Comparison of ENCODE assay signal across 9 mouse cellular contexts in genomic region chr3:90512948-90513642, GRCm38 (mm10). TPM values are rescaled to one million over a fixed set of nuclear protein-coding genes. Genes with fewer than 3 reads are reported as not detected.
DNase-seq lines count a peak whose midpoint lies in the region; ATAC-seq and TF ChIP-seq lines count a peak whose summit lies in the region.
"Had no signal": no experiment of that assay in that cellular context is flagged by ENCODE, and none has a peak within 500 bp of the region (broad histone marks: within the 10 kb centered on the region; RNA-seq: fewer than 3 reads in every experiment).

No protein-coding gene starts in this region.

- no peak for DNase-seq in hindbrain, embryonic 10.5 days (ENCODE audit: low spot score)
- DNase-seq in hindbrain, embryonic 14.5 days (ENCODE audit: low spot score): no peak
- no peak for DNase-seq in lung, postnatal 14 days
- no peak for DNase-seq in cerebellum, postnatal 36 days
- DNase-seq in retina, embryonic 14.5 days (ENCODE audit: low spot score): no peak
- DNase-seq: midbrain, embryonic 14.5 days had no signal

- ATAC-seq in hindbrain, embryonic 14.5 days (ENCODE audit: low FRiP score): no peak
- ATAC-seq in lung, embryonic 16.5 days (ENCODE audit: low read depth): no peak
- ATAC-seq in heart, embryonic 16.5 days (replicated peaks; ENCODE audit: extremely low read depth, insufficient read depth, low FRiP score): no peak

- H3K4me3 ChIP-seq in hindbrain, embryonic 10.5 days: peak overlapping the region; percentile 53; the same call in 1 of the 2 replicates
- H3K4me3 ChIP-seq in hindbrain, embryonic 14.5 days (replicated peaks; ENCODE audit: low read length): no peak overlapping the region
- no peak overlapping the region for H3K4me3 ChIP-seq in lung, embryonic 16.5 days (ENCODE audit: low read length)
- H3K4me3 ChIP-seq in heart, embryonic 16.5 days (ENCODE audit: low read length): peak overlapping the region; percentile 64
- H3K4me3 ChIP-seq in myocyte: peak overlapping the region; percentile 52

- no peak overlapping the region for H3K27ac ChIP-seq in hindbrain, embryonic 10.5 days
- no peak overlapping the region for H3K27ac ChIP-seq in hindbrain, embryonic 14.5 days
- no peak overlapping the region for H3K27ac ChIP-seq in lung, embryonic 16.5 days (ENCODE audit: low read length)
- peak overlapping the region; percentile 37; the same call in 1 of the 2 replicates for H3K27ac ChIP-seq in heart, embryonic 16.5 days (ENCODE audit: low read length)

- 75% methylated on average over 9 of the region's 9 CpGs for WGBS in hindbrain, embryonic 10.5 days
- 79% methylated on average over 9 of the region's 9 CpGs for WGBS in hindbrain, embryonic 14.5 days
- 71% methylated on average over 9 of the region's 9 CpGs for WGBS in lung, embryonic 16.5 days
- 64% methylated on average over 9 of the region's 9 CpGs for WGBS in heart, embryonic 16.5 days

- H3K9me3 ChIP-seq in hindbrain, embryonic 10.5 days: no peaks in the 10 kb centered on the region
- no peaks in the 10 kb centered on the region for H3K9me3 ChIP-seq in hindbrain, embryonic 14.5 days (ENCODE audit: control insufficient read depth, low read length)
- no peaks in the 10 kb centered on the region for H3K9me3 ChIP-seq in lung, embryonic 16.5 days (ENCODE audit: control insufficient read depth, low read length)
- H3K9me3 ChIP-seq in heart, embryonic 16.5 days (replicated peaks; ENCODE audit: control insufficient read depth, low read length): no peaks in the 10 kb centered on the region

- peaks cover 23% of the 10 kb centered on the region for H3K4me1 ChIP-seq in hindbrain, embryonic 10.5 days (replicated peaks)
- peaks cover 13% of the 10 kb centered on the region for H3K4me1 ChIP-seq in hindbrain, embryonic 14.5 days (replicated peaks; ENCODE audit: control insufficient read depth, insufficient read depth, low read length)
- H3K4me1 ChIP-seq in lung, embryonic 16.5 days (replicated peaks; ENCODE audit: control insufficient read depth, insufficient read depth, low read length): peaks cover 17% of the 10 kb centered on the region
- H3K4me1 ChIP-seq in heart, embryonic 16.5 days (ENCODE audit: control insufficient read depth, insufficient read depth, low read length): peaks cover 25% of the 10 kb centered on the region

- H3K4me2 ChIP-seq in hindbrain, embryonic 14.5 days (replicated peaks): no peak overlapping the region; the same call in 1 of the 2 replicates
- H3K4me2 ChIP-seq in lung, embryonic 16.5 days (ENCODE audit: low read depth, low read length): peak overlapping the region; percentile 76
- peak overlapping the region; percentile 89 for H3K4me2 ChIP-seq in heart, embryonic 16.5 days (ENCODE audit: low read depth, low read length)
- peak overlapping the region; percentile 96 for H3K4me2 ChIP-seq in myocyte (ENCODE audit: low read depth)

- TF ChIP-seq POLR2A in myocyte (IDR thresholded peaks at IDR 0.05; ENCODE audit: insufficient read length, low read depth): no peak

- peaks cover 10% of the 10 kb centered on the region for H3K79me2 ChIP-seq in myocyte (ENCODE audit: control insufficient read depth, insufficient read depth)

- no peaks in the 10 kb centered on the region for H3K36me3 ChIP-seq in hindbrain, embryonic 10.5 days
- H3K36me3 ChIP-seq in hindbrain, embryonic 14.5 days (replicated peaks; ENCODE audit: control insufficient read depth, insufficient read depth): no peaks in the 10 kb centered on the region
- H3K36me3 ChIP-seq in lung, embryonic 16.5 days (ENCODE audit: control insufficient read depth, insufficient read depth, low read length): no peaks in the 10 kb centered on the region
- H3K36me3 ChIP-seq in heart, embryonic 16.5 days (ENCODE audit: control insufficient read depth, insufficient read depth): peaks cover 6% of the 10 kb centered on the region
- H3K36me3 ChIP-seq in myocyte (ENCODE audit: control insufficient read depth, insufficient read depth): no peaks in the 10 kb centered on the region

- peaks cover 52% of the 10 kb centered on the region for H3K27me3 ChIP-seq in hindbrain, embryonic 10.5 days (ENCODE audit: insufficient read depth, poor library complexity, severe bottlenecking)
- H3K27me3 ChIP-seq in hindbrain, embryonic 14.5 days (ENCODE audit: control insufficient read depth, insufficient read depth, low read length): peaks cover 28% of the 10 kb centered on the region
- H3K27me3 ChIP-seq in lung, embryonic 16.5 days (ENCODE audit: control insufficient read depth, insufficient read depth, low read depth, low read length): no peaks in the 10 kb centered on the region
- no peaks in the 10 kb centered on the region for H3K27me3 ChIP-seq in heart, embryonic 16.5 days (ENCODE audit: control insufficient read depth, insufficient read depth, low read length)
- no peaks in the 10 kb centered on the region for H3K27me3 ChIP-seq in myocyte (ENCODE audit: control insufficient read depth, insufficient read depth, insufficient read length)

- peak overlapping the region; percentile 64 for H3ac ChIP-seq in myocyte (ENCODE audit: control insufficient read depth, insufficient read length)

- no peak overlapping the region for H3K9ac ChIP-seq in hindbrain, embryonic 14.5 days
- H3K9ac ChIP-seq in lung, embryonic 16.5 days (ENCODE audit: low read length): no peak overlapping the region
- peak overlapping the region; percentile 73 for H3K9ac ChIP-seq in heart, embryonic 16.5 days (ENCODE audit: low read length)

TF ChIP-seq in myocyte, 11 proteins besides CTCF, POLR2A, EP300 and RAD21:
- TF ChIP-seq REST (IDR thresholded peaks at IDR 0.05; ENCODE audit: insufficient read depth, insufficient read length) (no peak), MAX (IDR thresholded peaks at IDR 0.05; ENCODE audit: low read depth) (no peak), USF1 (IDR thresholded peaks at IDR 0.05; ENCODE audit: low read depth) (no peak), E2F4 (IDR thresholded peaks at IDR 0.05; ENCODE audit: insufficient read depth) (no peak), POLR2AphosphoS2 (IDR thresholded peaks at IDR 0.05; ENCODE audit: insufficient read length, low read depth) (no peak), SRF (IDR thresholded peaks at IDR 0.05; ENCODE audit: control insufficient read depth, insufficient read length, low read depth) (no peak), TCF12 (IDR thresholded peaks at IDR 0.05; ENCODE audit: insufficient read depth, poor library complexity, severe bottlenecking) (no peak), CEBPB (IDR thresholded peaks at IDR 0.05; ENCODE audit: insufficient read depth, poor library complexity, severe bottlenecking) (no peak), MYOD1 (IDR thresholded peaks at IDR 0.05; ENCODE audit: control insufficient read depth in 1 of 3, insufficient read length in 2 of 3, low read depth in 2 of 3) (no peak), TCF3 (IDR thresholded peaks at IDR 0.05; ENCODE audit: insufficient read length, low read depth) (no peak)
TF ChIP-seq in myocyte: peak in this region for 0.

RNA-seq across cellular contexts. Expression of gene S100a1, which starts 1.1 kb away (rescaled TPM):
- polyA plus RNA-seq in hindbrain, embryonic 10.5 days (2016; fragmentation: Nextera tagmentation; extraction: Ambion mirVana): 7.5 and 7.7 TPM in 2 replicates
- 19.8 TPM in 2 replicates for polyA plus RNA-seq in hindbrain, embryonic 14.5 days (2014; fragmentation: Nextera tagmentation; extraction: Ambion mirVana)
- polyA plus RNA-seq in lung, embryonic 16.5 days (2015; fragmentation: Nextera tagmentation; extraction: Ambion mirVana): 59.3 and 73.2 TPM in 2 replicates
- 348 and 352 TPM in 2 replicates for polyA plus RNA-seq in heart, embryonic 16.5 days (2015; fragmentation: Nextera tagmentation; extraction: Ambion mirVana)
- polyA plus RNA-seq in myocyte (2012; fragmentation: generic; extraction: Trizol): 189 TPM

RNA-seq across cellular contexts. Expression of gene S100a13, which starts 1.1 kb away (rescaled TPM):
- polyA plus RNA-seq in hindbrain, embryonic 10.5 days (2016; fragmentation: Nextera tagmentation; extraction: Ambion mirVana): 11.7 and 13.1 TPM in 2 replicates
- 11.9 TPM in 2 replicates for polyA plus RNA-seq in hindbrain, embryonic 14.5 days (2014; fragmentation: Nextera tagmentation; extraction: Ambion mirVana)
- polyA plus RNA-seq in lung, embryonic 16.5 days (2015; fragmentation: Nextera tagmentation; extraction: Ambion mirVana): 59.1 and 63.3 TPM in 2 replicates
- 84.4 and 88.6 TPM in 2 replicates for polyA plus RNA-seq in heart, embryonic 16.5 days (2015; fragmentation: Nextera tagmentation; extraction: Ambion mirVana)
- polyA plus RNA-seq in myocyte (2012; fragmentation: generic; extraction: Trizol): 106 TPM

RNA-seq across cellular contexts. Expression of gene Chtop, which starts 3.8 kb away (rescaled TPM):
- polyA plus RNA-seq in hindbrain, embryonic 10.5 days (2016; fragmentation: Nextera tagmentation; extraction: Ambion mirVana): 174 and 182 TPM in 2 replicates
- 122 and 126 TPM in 2 replicates for polyA plus RNA-seq in hindbrain, embryonic 14.5 days (2014; fragmentation: Nextera tagmentation; extraction: Ambion mirVana)
- 118 and 125 TPM in 2 replicates for polyA plus RNA-seq in lung, embryonic 16.5 days (2015; fragmentation: Nextera tagmentation; extraction: Ambion mirVana)
- 95.6 and 98.2 TPM in 2 replicates for polyA plus RNA-seq in heart, embryonic 16.5 days (2015; fragmentation: Nextera tagmentation; extraction: Ambion mirVana)
- polyA plus RNA-seq in myocyte (2012; fragmentation: generic; extraction: Trizol): 108 TPM

RNA-seq across cellular contexts. Expression of gene S100a14, which starts 13.6 kb away (rescaled TPM):
- polyA plus RNA-seq in hindbrain, embryonic 10.5 days (2016; fragmentation: Nextera tagmentation; extraction: Ambion mirVana): not detected in 2 replicates
- not detected in 2 replicates for polyA plus RNA-seq in hindbrain, embryonic 14.5 days (2014; fragmentation: Nextera tagmentation; extraction: Ambion mirVana)
- polyA plus RNA-seq in lung, embryonic 16.5 days (2015; fragmentation: Nextera tagmentation; extraction: Ambion mirVana): 11.7 and 16.4 TPM in 2 replicates
- polyA plus RNA-seq in heart, embryonic 16.5 days (2015; fragmentation: Nextera tagmentation; extraction: Ambion mirVana): 5.7 and 7.3 TPM in 2 replicates
- 2.9 TPM for polyA plus RNA-seq in myocyte (2012; fragmentation: generic; extraction: Trizol)
- polyA plus RNA-seq: midbrain, embryonic 14.5 days had no signal

RNA-seq across cellular contexts. Expression of gene Snapin, which starts 22.3 kb away (rescaled TPM):
- 60.9 and 69.1 TPM in 2 replicates for polyA plus RNA-seq in hindbrain, embryonic 10.5 days (2016; fragmentation: Nextera tagmentation; extraction: Ambion mirVana)
- 86.8 and 94.0 TPM in 2 replicates for polyA plus RNA-seq in hindbrain, embryonic 14.5 days (2014; fragmentation: Nextera tagmentation; extraction: Ambion mirVana)
- polyA plus RNA-seq in lung, embryonic 16.5 days (2015; fragmentation: Nextera tagmentation; extraction: Ambion mirVana): 86.4 and 88.5 TPM in 2 replicates
- 76.1 and 88.9 TPM in 2 replicates for polyA plus RNA-seq in heart, embryonic 16.5 days (2015; fragmentation: Nextera tagmentation; extraction: Ambion mirVana)
- 33.7 TPM for polyA plus RNA-seq in myocyte (2012; fragmentation: generic; extraction: Trizol)

Comparison
In these comparisons a context has a peak if more than half of its experiments do, and no peak if none do; other contexts are left out.
1. H3K4me3 ChIP-seq: peak in hindbrain, embryonic 10.5 days (single experiment), heart, embryonic 16.5 days (single experiment) and myocyte (single experiment); none in hindbrain, embryonic 14.5 days (single experiment) and lung, embryonic 16.5 days (single experiment).